Mouse (Mus musculus): ENCODE measurements at regions not wholly inside any gene's neighbourhood (a gene's known extent, or its start where the extent isn't known, plus 50 kb on each side); places are given as distances from the start of the nearest gene placed in this dataset.

- DNase-seq (ENCODE audit: low spot score in 2 of 2): peak; percentile 2 to 3
Observed at GRCm38 (mm10) chr1:137751446-137751961, 424.0 kb downstream of the Ptprc start.

GRCm38 (mm10) chr1:137750894-137751293, 424.6 kb downstream of the Ptprc start:
- no peak for DNase-seq (ENCODE audit: low spot score in 2 of 2)

- DNase-seq (ENCODE audit: low spot score in 2 of 2): no peak
Observed at GRCm38 (mm10) chr1:137746129-137746528, 429.4 kb downstream of the Ptprc start.

- no peak for DNase-seq (ENCODE audit: low spot score in 2 of 2)
Observed at GRCm38 (mm10) chr1:137738157-137738851, 437.2 kb downstream of the Ptprc start.

GRCm38 (mm10) chr1:137703882-137704281, 471.6 kb downstream of the Ptprc start:
- no peak for DNase-seq (ENCODE audit: low spot score in 2 of 2)

DNA sequence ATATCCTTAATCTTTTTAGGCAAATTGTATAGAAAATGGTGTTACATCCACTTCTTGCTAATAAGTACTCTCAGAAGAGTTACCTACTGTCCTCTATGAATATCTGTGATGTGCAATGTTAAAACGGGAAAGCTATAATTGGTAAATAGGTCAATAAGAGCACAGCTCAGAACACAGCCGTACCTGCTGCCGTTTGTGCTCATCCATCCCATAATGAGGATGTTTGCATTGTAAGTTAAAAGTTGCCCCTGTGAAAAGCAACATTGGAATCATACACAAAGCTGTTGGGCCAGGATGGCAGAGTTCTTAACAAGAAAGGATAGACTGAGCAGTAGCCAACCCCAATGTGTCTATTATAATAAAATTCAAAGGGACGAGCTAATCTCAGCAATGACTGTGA, 476.6 kb downstream of the Ptprc start:
- no peak for DNase-seq (ENCODE audit: low spot score in 2 of 2)

DNA sequence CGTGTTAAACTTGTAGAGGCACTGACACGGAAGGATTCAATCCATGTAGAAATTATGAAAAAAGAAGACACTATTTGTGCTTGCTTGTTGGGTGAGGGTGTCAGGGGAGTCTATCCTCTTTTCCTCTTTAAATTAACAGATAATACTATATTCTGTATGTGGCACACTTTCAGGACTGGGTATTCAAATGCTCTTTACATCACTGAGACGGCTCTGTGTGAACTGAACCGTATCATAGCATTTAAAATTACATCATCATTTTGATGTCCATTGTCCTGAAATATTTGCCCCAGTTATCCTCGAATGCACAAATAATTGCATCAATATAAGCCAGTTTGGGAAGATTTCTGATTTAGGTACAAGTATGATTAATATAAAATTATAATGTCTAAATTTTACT, 478.2 kb downstream of the Ptprc start:
- no peak for DNase-seq (ENCODE audit: low spot score in 2 of 2)

DNA sequence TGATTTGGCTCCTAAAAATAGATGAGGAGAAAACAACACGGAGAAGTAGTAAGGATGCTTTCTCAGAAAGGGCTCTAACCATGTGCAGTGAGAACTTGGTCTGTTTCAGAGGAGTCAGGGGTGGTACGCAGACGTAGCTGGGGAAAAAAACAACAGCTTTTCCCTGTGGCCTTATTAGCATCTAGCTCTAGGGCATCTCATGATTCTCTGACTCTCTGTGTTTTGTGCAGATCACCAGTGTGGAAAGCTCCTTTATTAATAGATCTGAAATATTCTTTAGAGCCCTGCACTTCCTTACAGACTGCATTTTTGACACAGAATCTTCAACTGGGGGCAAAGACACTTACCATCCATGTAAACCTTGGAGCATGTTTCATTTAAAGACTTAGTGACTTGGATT, 478.7 kb downstream of the Ptprc start:
- no peak for DNase-seq (ENCODE audit: low spot score in 2 of 2)

- no peak for DNase-seq (ENCODE audit: low spot score in 2 of 2)
Observed at GRCm38 (mm10) chr1:137695751-137696150, 479.8 kb downstream of the Ptprc start.

GRCm38 (mm10) chr1:137692525-137692924, 483.0 kb downstream of the Ptprc start:
- DNase-seq (ENCODE audit: low spot score in 2 of 2): no peak

- no peak for DNase-seq (ENCODE audit: low spot score in 2 of 2)
Observed at GRCm38 (mm10) chr1:137690860-137691595, 484.5 kb downstream of the Ptprc start.

- DNase-seq (ENCODE audit: low spot score in 2 of 2): peak; percentile 17 to 24
Observed at GRCm38 (mm10) chr1:137670650-137671049, 504.9 kb downstream of the Ptprc start.

DNA sequence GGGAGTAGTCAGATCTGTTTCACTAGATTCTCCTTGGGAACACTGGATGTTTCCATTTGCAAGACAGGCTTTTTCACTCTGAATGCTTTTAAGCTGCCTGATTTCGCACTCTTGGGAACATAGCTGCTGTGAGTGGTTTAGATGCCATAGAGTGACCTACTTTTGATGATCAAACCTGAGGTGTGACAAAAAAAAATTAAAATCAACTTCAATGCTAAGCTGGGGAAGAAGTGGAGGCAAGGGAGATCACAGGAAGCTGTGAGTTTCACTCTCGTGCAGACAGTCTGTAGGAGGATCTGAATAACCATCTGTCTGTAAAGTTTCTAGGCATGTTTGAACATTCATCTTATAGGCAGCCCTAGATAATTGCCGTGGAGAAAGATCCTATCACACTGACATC, 505.7 kb downstream of the Ptprc start:
- DNase-seq (ENCODE audit: low spot score in 2 of 2): no peak

GRCm38 (mm10) chr1:137658141-137658540, 517.4 kb downstream of the Ptprc start:
- DNase-seq (ENCODE audit: low spot score in 2 of 2): no peak

GRCm38 (mm10) chr1:137656900-137657458, 518.5 kb downstream of the Ptprc start:
- peak; percentile 71 to 77 for DNase-seq (ENCODE audit: low spot score in 2 of 2)

DNA sequence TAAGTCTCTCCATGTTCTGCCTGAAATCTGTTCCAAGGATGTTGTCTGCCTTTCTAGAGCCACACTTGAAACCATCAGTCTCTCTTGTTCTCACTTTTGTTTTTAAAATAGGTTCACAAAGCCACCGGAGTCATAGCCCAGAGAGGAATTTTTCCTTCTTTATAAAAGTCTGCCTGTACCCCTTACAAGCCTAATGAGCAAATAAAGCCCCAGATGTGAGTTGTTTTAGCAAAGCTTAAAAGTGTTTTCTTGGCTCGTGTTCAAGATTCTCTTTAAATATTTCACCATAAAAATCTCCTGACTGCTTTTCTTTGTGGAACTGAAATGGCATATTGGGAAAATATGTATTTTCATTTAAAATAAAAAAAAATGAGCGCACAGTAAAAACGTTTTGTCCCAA, 521.3 kb downstream of the Ptprc start:
- DNase-seq (ENCODE audit: low spot score in 2 of 2): no peak

- DNase-seq (ENCODE audit: low spot score in 2 of 2): peak; percentile 17 to 41
Observed at GRCm38 (mm10) chr1:137653495-137653894, 522.0 kb downstream of the Ptprc start.

DNA sequence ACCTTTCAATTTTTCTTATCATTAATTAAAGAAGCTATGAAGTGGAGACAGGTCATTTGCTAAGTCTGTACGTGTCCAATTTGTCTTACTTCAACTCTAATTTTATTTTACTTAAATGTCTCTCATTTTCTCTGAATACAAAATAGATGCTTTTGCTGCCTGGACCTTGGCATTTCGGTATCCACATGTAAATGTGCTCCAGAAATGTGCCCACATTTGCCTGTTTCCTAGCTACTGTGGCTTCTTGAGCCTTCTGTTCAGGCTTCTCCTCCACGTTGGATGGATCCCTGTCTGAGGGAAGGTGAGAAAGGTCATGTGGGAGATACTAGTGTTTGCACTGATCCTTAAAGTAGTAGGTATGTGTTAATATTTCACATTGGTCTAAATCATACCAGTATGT, 524.9 kb downstream of the Ptprc start:
- DNase-seq (ENCODE audit: low spot score in 2 of 2): no peak

DNA sequence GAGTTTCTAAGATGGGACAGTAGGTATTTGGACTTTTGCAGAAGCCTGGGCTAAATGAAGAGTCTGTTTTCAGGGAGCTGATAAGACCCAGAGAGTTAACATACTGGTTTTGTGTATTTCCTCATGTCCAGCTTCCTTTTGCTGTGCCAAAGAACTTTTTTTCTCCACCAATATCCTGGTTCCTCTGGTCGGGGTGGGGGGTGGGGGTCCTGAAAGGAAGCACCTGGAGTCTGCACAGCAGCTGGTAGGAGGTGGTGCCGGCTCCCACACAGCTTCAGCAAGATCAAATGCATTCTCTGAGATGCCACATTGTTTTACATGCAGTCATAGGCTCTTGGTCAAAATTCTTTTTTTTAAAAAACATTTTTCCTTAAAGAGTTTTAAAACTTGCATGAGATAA, 525.4 kb downstream of the Ptprc start:
- peak in 1 of 2 experiments; percentile 13 for DNase-seq (ENCODE audit: low spot score in 2 of 2)

DNA sequence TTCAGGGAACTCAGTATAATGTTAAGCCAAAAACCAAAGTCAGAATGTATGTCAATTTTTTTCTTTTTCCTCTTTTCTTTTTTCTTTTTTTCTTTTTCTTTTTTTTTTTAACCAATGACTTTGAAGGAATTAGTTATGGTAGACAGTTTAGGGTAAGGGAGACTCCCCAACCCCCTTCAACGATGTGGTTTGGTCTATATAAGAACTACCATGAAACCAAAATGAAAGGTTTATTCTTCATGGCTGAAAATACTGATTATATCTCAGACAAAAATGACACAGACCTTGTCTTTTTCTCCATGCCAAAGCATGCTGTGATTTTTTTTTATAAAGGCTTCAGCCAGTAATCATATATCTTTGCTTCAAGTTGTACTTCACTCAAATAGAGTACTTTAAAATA, 526.7 kb downstream of the Ptprc start:
- no peak for DNase-seq (ENCODE audit: low spot score in 2 of 2)

DNA sequence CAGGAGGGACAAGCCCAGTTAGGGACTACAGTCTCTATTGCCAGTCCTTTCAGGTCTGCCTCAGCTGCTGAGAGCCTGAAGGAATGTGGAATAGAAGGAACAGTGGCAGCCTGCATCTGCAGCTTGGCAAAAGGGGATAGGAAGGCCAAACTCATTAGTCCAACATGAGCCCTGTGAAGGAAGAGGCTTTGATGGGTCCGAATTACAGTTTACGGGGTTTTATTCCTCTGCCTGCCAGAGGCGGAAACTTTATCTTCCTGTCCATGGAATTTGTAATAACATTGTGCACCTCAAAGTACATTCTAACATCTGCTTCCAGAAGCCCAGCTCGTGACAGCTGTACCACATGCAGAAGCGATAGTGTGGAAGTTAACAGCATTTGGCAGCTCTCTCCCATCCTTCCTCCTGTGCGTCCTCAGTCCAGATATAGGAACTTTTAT, 530.9 kb downstream of the Ptprc start:
- peak; percentile 25 to 62 for DNase-seq (ENCODE audit: low spot score in 2 of 2)

GRCm38 (mm10) chr1:137643508-137643907, 532.0 kb downstream of the Ptprc start:
- DNase-seq (ENCODE audit: low spot score in 2 of 2): no peak

- DNase-seq (ENCODE audit: low spot score in 2 of 2): no peak
Observed at GRCm38 (mm10) chr1:137640848-137641247, 534.7 kb downstream of the Ptprc start.

Data from heart, adult 9 months (tissue).